Mouse (Mus musculus): Measurements from ENCODE around the gene Shf. TPM values are rescaled to one million over a fixed set of nuclear protein-coding genes. Genes with fewer than 3 reads are reported as not detected.

The Shf gene
- polyA plus RNA-seq, 1 experiment from 2014 or later: 6.8 TPM

DNA sequence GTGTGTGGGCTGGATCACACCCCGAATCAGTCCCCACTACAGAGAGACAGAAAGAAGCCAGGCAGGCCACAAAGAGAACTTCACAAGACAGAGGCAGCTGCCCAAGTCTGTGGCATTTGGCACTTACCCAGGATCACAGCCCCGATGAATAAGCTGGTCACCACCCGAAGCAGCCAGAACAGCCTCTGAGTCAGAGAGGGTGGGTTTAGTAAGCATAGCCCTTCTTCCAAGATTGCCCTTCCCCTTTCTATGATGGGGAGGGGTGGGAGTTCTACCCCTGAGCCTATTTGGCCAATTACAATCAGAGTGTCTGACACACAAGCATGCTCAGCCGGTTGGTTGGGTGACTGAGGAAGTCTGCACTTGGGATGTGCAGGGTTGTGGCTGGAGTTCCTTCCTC, 62.8 kb downstream of the Shf start:
- Histone ChIP-seq H3K9me3 (no peaks in the 10 kb centered on the region), H3K36me3 (replicated peaks) (no peaks in the 10 kb centered on the region), H3K9ac (no peak overlapping the region), H3K4me3 (replicated peaks) (no peak overlapping the region), H3K4me1 (peaks cover 10% of the 10 kb centered on the region), H3K27me3 (peaks cover 77% of the 10 kb centered on the region), H3K4me2 (no peak overlapping the region), H3K27ac (no peak overlapping the region)
- WGBS: 81% methylated on average over 4 of the region's 4 CpGs
- no peak for ATAC-seq (ENCODE audit: low FRiP score)

DNA sequence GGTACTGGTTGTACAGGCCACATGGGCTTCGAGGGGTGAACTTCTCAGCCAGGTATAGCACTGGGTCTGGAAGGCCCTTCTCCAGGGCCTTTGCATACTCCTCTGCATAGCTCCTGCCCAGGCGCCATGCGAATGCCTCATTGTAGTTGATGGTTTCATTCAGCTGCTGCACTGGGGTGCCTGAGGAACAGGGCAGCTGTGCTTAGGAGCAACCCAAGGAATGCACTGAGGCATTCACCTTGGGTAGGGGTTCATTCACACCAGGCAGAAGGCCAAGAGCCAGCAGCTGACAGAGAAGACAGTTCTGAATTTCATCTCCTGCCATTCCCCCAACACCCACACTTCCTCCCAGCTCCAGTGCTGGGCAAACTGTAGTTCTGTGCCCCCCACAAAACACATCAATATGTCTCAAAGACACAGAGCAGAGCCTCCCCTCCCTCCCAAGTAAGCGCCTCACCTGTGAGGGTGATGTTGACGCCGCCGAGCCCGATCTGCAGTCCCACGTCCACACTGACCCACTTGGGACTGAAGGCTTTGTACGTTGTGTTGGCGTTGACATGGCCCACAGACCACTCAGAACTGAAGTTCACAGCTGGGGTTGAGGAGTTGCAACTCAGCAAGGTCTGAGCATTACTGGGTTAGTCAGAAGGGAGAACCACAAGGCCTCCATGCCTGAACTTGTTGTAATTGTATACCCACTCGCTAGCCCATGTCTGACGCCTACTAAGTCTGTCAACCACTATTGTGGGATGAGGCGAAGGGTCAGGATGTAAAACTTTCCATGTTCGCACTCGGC, 63.7 kb downstream of the Shf start:
- no peak overlapping the region for H3K27ac ChIP-seq
- H3K4me2 ChIP-seq: no peak overlapping the region
- no peaks in the 10 kb centered on the region for H3K9me3 ChIP-seq
- H3K36me3 ChIP-seq (replicated peaks): no peaks in the 10 kb centered on the region
- no peak overlapping the region for H3K4me3 ChIP-seq (replicated peaks)
- no peak overlapping the region for H3K9ac ChIP-seq
- H3K4me1 ChIP-seq: peaks cover 14% of the 10 kb centered on the region
- H3K27me3 ChIP-seq: peaks cover 82% of the 10 kb centered on the region
- WGBS: 83% methylated on average over 16 of the region's 16 CpGs
- no peak for ATAC-seq (ENCODE audit: low FRiP score)

DNA sequence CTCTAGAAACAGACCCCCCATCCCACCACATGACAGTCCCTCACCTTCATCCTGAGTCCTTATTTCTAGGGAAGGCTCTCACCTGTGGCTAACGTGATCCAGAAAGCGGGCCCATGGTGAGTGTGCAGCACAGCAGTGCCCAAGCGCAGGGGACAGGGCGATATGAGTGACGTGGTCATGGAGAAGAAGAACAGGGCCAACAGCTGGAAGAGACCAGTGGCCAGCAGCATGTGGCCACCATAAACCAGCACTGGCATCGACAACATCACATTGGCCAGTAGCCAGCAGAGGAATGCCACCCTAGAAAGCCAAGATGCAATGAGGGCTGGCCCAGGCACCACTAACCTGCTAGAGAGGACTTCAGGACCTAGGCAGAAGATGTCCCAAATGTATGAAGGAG, 64.4 kb downstream of the Shf start:
- Histone ChIP-seq H3K27me3 (peaks cover 89% of the 10 kb centered on the region), H3K27ac (no peak overlapping the region), H3K9me3 (no peaks in the 10 kb centered on the region), H3K4me3 (replicated peaks) (no peak overlapping the region), H3K4me2 (no peak overlapping the region), H3K4me1 (peaks cover 17% of the 10 kb centered on the region), H3K36me3 (replicated peaks) (no peaks in the 10 kb centered on the region), H3K9ac (no peak overlapping the region)
- ATAC-seq (ENCODE audit: low FRiP score): no peak
- WGBS: 87% methylated on average over 6 of the region's 6 CpGs

DNA sequence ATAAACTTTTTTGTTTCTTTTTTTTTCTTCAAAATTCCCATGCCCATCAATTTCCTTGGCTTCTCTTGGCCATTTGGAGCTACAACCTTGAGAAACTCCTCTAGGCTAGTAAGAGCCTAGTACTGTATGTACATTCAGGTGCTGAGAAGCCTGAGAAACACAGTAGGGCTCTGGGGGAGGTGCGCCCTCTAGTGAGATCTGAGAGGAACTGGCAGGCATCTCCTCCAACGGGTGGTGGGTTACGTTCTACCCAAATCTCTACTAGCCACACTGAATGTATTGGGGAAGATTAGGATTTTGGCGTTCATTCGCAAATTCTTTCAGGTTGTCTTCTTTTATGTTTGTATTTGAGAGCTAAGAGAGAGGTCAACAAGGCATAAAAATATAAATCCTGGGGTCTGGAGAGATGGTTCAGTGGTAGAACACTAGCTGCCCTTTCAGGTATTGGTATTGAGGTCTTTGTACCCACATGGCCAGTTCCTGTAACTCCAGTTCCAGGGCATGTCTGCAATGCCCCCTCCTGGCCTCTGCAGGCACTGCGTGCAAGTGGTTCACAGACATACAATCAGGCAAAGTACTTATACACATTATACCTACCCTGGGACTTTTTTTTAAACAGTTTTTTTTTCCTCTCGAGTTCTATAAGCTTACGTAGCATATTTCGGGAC, 66.3 kb downstream of the Shf start:
- Histone ChIP-seq H3K4me3 (replicated peaks) (no peak overlapping the region), H3K4me2 (no peak overlapping the region), H3K9me3 (no peaks in the 10 kb centered on the region), H3K27ac (no peak overlapping the region), H3K9ac (no peak overlapping the region), H3K27me3 (peaks cover 97% of the 10 kb centered on the region), H3K36me3 (replicated peaks) (no peaks in the 10 kb centered on the region), H3K4me1 (peaks cover 34% of the 10 kb centered on the region)
- 14% methylated on average over 9 of the region's 9 CpGs for WGBS
- ATAC-seq (ENCODE audit: low FRiP score): peak; percentile 52; the same call in 1 of the 2 replicates

DNA sequence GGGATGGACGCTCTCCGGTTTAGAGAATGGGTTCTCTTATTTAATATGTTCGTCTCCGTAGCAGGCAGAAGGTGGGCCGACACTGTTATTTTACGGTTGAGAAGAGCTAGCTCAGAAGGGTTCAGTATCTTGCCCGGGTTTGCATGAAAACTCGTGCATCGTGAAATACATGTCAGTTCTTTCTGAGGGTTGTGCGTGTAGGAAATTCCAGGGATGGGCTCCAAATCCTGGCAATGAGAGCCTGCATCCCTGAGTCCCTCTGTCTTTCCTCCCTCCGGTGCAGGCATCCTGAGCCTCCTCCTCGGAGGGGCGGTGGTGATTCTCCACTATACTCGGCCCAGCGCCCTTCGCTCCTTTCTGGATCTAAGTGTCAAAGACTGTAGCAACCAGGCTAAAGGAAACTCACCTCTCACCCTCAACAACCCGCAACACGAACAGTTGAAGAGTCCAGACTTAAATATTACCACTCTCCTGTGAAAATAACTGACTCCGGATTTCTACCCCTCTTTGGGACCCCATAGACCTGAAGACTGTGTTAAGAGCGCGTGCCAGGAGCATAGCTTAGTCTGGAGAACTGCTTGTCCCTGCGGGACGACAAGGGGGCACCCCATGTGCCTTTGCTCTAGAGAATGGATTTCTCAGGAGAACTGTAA, 66.9 kb downstream of the Shf start:
- Histone ChIP-seq H3K27me3 (peaks cover 99% of the 10 kb centered on the region), H3K36me3 (replicated peaks) (no peaks in the 10 kb centered on the region), H3K4me1 (peaks cover 41% of the 10 kb centered on the region), H3K9ac (0 out of 2 replicates have a peak overlapping the region, but pooled peaks have one; percentile 45), H3K4me2 (peak overlapping the region; percentile 82), H3K4me3 (replicated peaks) (peak overlapping the region; percentile 40), H3K27ac (no peak overlapping the region), H3K9me3 (no peaks in the 10 kb centered on the region)
- ATAC-seq (ENCODE audit: low FRiP score): no peak
- WGBS: 5% methylated on average over 23 of the region's 23 CpGs

DNA sequence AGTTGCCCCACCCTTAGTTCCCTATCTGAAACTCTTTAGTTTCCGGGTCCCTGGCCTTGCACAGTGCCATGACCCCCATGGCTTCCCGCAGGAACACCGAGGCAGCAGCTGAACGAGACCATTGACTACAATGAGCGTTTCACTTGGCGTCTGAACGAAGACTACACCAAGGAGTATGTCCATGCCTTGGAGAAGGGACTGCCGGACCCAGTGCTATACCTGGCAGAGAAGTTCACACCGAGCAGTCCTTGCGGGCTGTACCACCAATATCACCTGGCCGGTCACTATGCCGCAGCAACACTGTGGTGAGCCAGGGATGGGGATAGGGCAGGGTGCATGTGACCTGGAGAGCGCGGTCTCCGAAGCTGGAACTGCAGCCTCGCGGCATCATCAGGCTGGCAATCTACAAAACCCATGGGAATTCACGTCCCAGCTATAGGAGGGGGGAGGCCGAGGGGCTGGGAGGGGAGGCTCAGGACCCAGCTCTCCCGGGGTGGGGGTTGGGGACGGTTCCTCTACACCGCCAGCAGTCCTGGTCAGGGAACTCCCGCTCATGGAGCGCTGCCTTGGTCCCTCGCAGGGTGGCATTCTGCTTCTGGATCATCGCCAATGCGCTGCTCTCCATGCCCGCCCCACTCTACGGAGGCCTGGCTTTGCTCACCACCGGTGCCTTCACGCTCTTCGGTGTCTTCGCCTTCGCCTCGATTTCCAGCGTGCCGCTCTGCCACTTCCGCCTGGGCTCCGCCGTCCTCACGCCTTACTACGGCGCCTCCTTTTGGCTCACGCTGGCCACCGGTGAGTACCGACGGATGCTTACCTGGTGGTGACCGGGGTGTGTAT, 67.7 kb downstream of the Shf start:
- H3K27me3 ChIP-seq: peaks cover 99% of the 10 kb centered on the region
- ATAC-seq (ENCODE audit: low FRiP score): peak; percentile 52
- H3K4me3 ChIP-seq (replicated peaks): peak overlapping the region; percentile 40
- H3K36me3 ChIP-seq (replicated peaks): no peaks in the 10 kb centered on the region
- peak overlapping the region; percentile 45; the same call in 1 of the 2 replicates for H3K9ac ChIP-seq
- H3K27ac ChIP-seq: no peak overlapping the region
- WGBS: 1% methylated on average over 48 of the region's 48 CpGs
- peak overlapping the region; percentile 82 for H3K4me2 ChIP-seq
- peaks cover 45% of the 10 kb centered on the region for H3K4me1 ChIP-seq
- H3K9me3 ChIP-seq: no peaks in the 10 kb centered on the region

DNA sequence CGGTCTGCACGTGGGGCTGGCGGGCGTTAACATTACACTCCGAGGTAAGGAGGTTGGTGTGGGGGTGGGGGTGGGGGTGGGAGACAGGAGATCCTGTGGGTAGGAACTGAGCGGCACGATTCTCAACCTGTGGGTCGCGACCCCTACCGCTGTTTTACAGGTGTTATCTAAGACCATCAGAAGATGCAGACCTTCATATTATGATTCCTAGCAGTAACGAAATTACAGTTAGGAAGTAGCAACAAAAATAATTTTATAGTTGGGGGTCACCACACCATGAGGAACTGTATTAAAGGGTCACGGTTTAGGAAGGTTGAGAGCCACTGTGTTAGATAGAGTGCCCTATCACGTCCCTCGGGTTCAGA, 68.3 kb downstream of the Shf start:
- no peaks in the 10 kb centered on the region for H3K9me3 ChIP-seq
- peak overlapping the region; percentile 82; the same call in 1 of the 2 replicates for H3K4me2 ChIP-seq
- peaks cover 99% of the 10 kb centered on the region for H3K27me3 ChIP-seq
- 3% methylated on average over 14 of the region's 14 CpGs for WGBS
- H3K4me3 ChIP-seq (replicated peaks): peak overlapping the region; percentile 40; the same call in 1 of the 2 replicates
- no peak overlapping the region for H3K27ac ChIP-seq
- ATAC-seq (ENCODE audit: low FRiP score): no peak
- H3K36me3 ChIP-seq (replicated peaks): no peaks in the 10 kb centered on the region
- H3K4me1 ChIP-seq: peaks cover 45% of the 10 kb centered on the region
- H3K9ac ChIP-seq: no peak overlapping the region

DNA sequence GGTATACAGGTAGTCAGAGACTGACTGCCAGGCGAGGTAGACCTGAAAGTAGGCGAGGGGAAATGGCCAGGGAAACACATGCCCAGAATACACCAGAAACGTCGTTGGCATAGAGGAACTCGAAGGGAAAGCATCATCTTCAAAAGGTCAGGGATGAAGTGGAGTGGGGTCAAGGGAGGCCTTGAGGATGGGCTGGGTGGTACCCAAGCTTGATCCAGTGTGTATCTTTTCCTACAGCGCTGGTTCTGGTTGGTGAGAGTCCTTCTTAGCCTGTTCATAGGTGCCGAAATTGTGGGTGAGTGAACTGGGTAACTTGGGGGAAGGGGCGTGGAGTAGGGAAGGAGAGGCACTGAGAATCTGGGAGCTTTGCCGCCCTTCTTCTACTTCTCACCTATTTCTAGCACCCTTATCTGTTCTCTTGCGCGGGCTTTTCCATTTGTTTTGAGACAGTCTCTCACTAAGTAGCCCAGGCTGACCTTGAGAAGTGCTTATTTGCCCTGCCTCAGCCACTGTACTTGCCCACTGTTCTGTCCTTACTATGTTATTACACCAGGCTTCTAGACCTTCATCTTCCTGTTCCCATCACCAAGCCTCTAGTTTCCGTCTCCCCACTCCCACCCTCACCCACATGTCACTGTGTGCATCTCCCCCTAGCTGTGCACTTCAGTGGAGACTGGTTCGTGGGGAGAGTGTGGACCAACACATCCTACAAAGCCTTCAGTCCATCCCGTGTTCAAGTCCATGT, 68.9 kb downstream of the Shf start:
- H3K27ac ChIP-seq: no peak overlapping the region
- ATAC-seq (ENCODE audit: low FRiP score): no peak
- no peak overlapping the region for H3K4me3 ChIP-seq (replicated peaks)
- H3K9ac ChIP-seq: no peak overlapping the region
- no peak overlapping the region for H3K4me2 ChIP-seq
- H3K4me1 ChIP-seq: peaks cover 45% of the 10 kb centered on the region
- 5% methylated on average over 14 of the region's 14 CpGs for WGBS
- H3K36me3 ChIP-seq (replicated peaks): no peaks in the 10 kb centered on the region
- peaks cover 99% of the 10 kb centered on the region for H3K27me3 ChIP-seq
- H3K9me3 ChIP-seq: no peaks in the 10 kb centered on the region

Other genes starting within 250 kb of the Shf start
- gene B2m, start 221.5 kb downstream of the Shf start, polyA plus RNA-seq (2016; fragmentation: Nextera tagmentation; extraction: Ambion mirVana): 80.0 and 89.6 TPM in 2 replicates
- gene Trim69, start 208.5 kb downstream of the Shf start, polyA plus RNA-seq (2016; fragmentation: Nextera tagmentation; extraction: Ambion mirVana): not detected in 2 replicates
- gene Patl2, start 183.0 kb downstream of the Shf start, polyA plus RNA-seq (2016; fragmentation: Nextera tagmentation; extraction: Ambion mirVana): not detected in 2 replicates
- gene Terb2, start 182.9 kb downstream of the Shf start, polyA plus RNA-seq (2016; fragmentation: Nextera tagmentation; extraction: Ambion mirVana): not detected in 2 replicates
- 23.9 and 24.3 TPM in 2 replicates for gene Sord, start 134.4 kb downstream of the Shf start, polyA plus RNA-seq (2016; fragmentation: Nextera tagmentation; extraction: Ambion mirVana)
- not detected in 2 replicates for gene Duox2, start 70.7 kb downstream of the Shf start, polyA plus RNA-seq (2016; fragmentation: Nextera tagmentation; extraction: Ambion mirVana)
- not detected in 2 replicates for gene Duoxa2, start 70.3 kb downstream of the Shf start, polyA plus RNA-seq (2016; fragmentation: Nextera tagmentation; extraction: Ambion mirVana)
- gene Duoxa1, start 55.4 kb downstream of the Shf start, polyA plus RNA-seq (2016; fragmentation: Nextera tagmentation; extraction: Ambion mirVana): 0.17 TPM in 1 of 2 replicates, not detected in the other
- 0.04 and 0.08 TPM in 2 replicates for gene Duox1, start 53.5 kb downstream of the Shf start, polyA plus RNA-seq (2016; fragmentation: Nextera tagmentation; extraction: Ambion mirVana)
- gene Slc28a2, start 57.3 kb upstream of the Shf start, polyA plus RNA-seq (2016; fragmentation: Nextera tagmentation; extraction: Ambion mirVana): not detected in 2 replicates
- not detected in 2 replicates for gene Gm14085, start 115.8 kb upstream of the Shf start, polyA plus RNA-seq (2016; fragmentation: Nextera tagmentation; extraction: Ambion mirVana)
- 16.8 and 17.7 TPM in 2 replicates for gene Gatm, start 242.1 kb upstream of the Shf start, polyA plus RNA-seq (2016; fragmentation: Nextera tagmentation; extraction: Ambion mirVana)

Measured in forebrain, embryonic 12.5 days (tissue).